Mouse (Mus musculus) hindbrain, embryonic 15.5 days (tissue): ENCODE measurements around the gene Pigo. TPM values are rescaled to one million over a fixed set of nuclear protein-coding genes. Genes with fewer than 3 reads are reported as not detected.
"Not testable (repeated sequence)": the region's sequence is repeated elsewhere in the genome, so short reads cannot be mapped to it uniquely, and the experiment has no call there.

Experiments
- ATAC-seq: fragments of 200-750 bp; cut with Nextera tagmentation; 2 replicates; pipeline ENCODE4 v1.8.0; 2017; ENCODE audit warnings: low read depth, moderate number of reproducible peaks, moderate TSS enrichment; ENCODE audit not compliant: low FRiP score
- H3K27ac ChIP-seq: fragments of 300-500 bp; sonication (generic); replicated peaks from 2 replicates; pipeline ENCODE4 v1.5.1; 2015; ENCODE audit warnings: mild to moderate bottlenecking, inconsistent platforms
- H3K27me3 ChIP-seq: fragments of 300-500 bp; sonication (generic); 2 replicates; pipeline ENCODE4 v1.6.1; 2015; ENCODE audit warnings: control low read depth, inconsistent platforms
- H3K36me3 ChIP-seq: fragments of 300-500 bp; sonication (generic); 2 replicates; pipeline ENCODE4 v1.6.1; 2015; ENCODE audit warnings: control low read depth, inconsistent platforms
- H3K4me1 ChIP-seq: fragments of 300-500 bp; sonication (generic); replicated peaks from 2 replicates; pipeline ENCODE4 v1.6.1; 2015; ENCODE audit warnings: control low read depth, inconsistent platforms
- H3K4me2 ChIP-seq: fragments of 300-500 bp; sonication (generic); 2 replicates; pipeline ENCODE4 v1.6.1; 2015; ENCODE audit warnings: moderate library complexity, mild to moderate bottlenecking, inconsistent platforms
- H3K4me3 ChIP-seq: fragments of 300-500 bp; sonication (generic); 2 replicates; pipeline ENCODE4 v1.5.1; 2015; ENCODE audit warnings: mild to moderate bottlenecking, inconsistent platforms
- H3K9ac ChIP-seq: fragments of 300-500 bp; sonication (generic); 2 replicates; pipeline ENCODE4 v1.6.1; 2015; ENCODE audit warnings: inconsistent platforms
- H3K9me3 ChIP-seq: fragments of 300-500 bp; sonication (generic); 2 replicates; pipeline ENCODE4 v1.6.1; 2016; ENCODE audit warnings: control low read depth, inconsistent platforms
- WGBS: fragments of 180-500 bp; shearing (Covaris S2); methylation state at CpG from one replicate; pipeline ENCODE4 v1.1.7; 2015; 5-methylcytosine and 5-hydroxymethylcytosine counted together
- polyA plus RNA-seq: library from polyadenylated mRNA; unstranded; fragments of >200 nt; fragmentation: Nextera tagmentation; extraction: Ambion mirVana; gene quantifications from 2 replicates; pipeline ENCODE4 v1.2.1, GENCODE M21; 2015

Pigo gene
- polyA plus RNA-seq, 1 experiment from 2014 or later, result 28.9 TPM

- WGBS, result 94% methylated on average over 4 of the region's 4 CpGs
- Histone ChIP-seq H3K9me3 (no peaks in the 10 kb centered on the region), H3K27me3 (no peaks in the 10 kb centered on the region), H3K4me1 (no peaks in the 10 kb centered on the region), H3K27ac (no peak overlapping the region), H3K4me2 (no peak overlapping the region), H3K4me3 (no peak overlapping the region), H3K36me3 (peaks cover 48% of the 10 kb centered on the region), H3K9ac (no peak overlapping the region)
- ATAC-seq, result no peak
Observed at GRCm38 (mm10) chr4:43018156-43018555, 7.5 kb downstream of the Pigo start.

DNA sequence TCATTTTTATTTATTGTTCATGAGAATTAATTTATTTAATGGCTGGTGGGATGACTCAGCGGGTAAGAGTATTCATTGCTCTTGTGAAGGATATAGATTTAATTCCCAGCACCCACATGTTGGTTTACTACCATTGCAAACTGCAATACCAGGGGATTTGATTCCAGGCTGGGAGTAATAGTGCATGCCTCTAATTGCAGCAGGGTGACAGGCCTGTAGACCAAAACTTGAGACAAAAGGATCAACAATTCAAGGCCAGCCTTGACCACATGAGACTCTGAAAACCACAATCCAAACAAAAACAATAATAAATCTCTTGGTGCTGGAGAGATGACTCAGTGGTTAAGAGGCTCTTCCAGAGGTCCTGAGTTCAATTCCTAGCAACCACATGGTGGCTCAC, 13.5 kb downstream of the Pigo start:
- Histone ChIP-seq H3K4me1 (peaks cover 15% of the 10 kb centered on the region), H3K4me3 (no peak overlapping the region), H3K36me3 (no peaks in the 10 kb centered on the region), H3K9ac (no peak overlapping the region), H3K27ac (no peak overlapping the region), H3K9me3 (no peaks in the 10 kb centered on the region), H3K27me3 (no peaks in the 10 kb centered on the region), H3K4me2 (no peak overlapping the region)
- WGBS, result 100% methylated on average over 1 of the region's 1 CpGs
- no peak for ATAC-seq

DNA sequence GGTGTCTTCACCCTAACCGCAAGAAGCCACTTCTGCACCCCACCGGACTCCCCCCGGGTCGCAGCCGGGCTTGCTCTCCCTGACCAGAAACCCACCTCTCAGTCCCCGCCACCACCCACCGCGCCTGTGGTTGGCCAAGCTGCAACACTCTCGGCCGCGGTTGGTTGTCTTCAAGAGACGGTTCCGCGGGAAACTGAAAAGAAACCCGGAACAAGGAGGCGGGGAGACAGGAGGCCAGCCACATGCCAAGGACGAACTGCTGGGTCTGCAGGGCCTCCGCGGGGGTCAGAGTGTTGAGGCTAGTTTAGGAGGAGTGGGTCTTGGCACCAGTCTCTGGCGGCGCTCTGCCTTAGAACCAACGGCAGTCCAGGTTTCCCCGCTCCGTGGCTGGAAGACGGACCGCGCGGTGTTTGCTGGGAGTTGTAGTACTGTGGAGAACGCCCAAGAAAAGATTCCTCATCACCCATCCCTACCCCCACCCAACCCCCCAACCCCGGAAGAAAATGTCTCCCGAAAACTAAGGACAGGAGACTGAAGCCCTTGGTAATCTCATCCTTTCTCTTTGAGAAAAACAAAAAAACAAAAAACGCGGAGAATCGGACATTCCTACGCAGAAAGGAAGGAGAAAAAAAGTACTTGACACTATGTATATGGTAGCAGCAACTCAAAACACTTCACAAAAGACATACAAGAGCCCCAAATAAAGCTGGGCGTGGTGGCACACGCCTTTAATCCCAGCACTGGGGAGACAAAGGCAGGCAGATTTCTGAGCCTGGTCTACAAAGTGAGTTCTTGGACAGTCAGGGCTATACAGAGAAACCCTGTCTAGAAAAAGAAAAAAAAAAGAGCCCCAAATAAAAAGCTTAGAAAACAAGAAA, 15.2 kb downstream of the Pigo start, which contains the start of gene Fancg:
TSS of gene Fancg (minus strand) at position 346 of the 878 bp plus-strand sequence.
- peak; percentile 95 for ATAC-seq
- no peaks in the 10 kb centered on the region for H3K27me3 ChIP-seq
- H3K4me3 ChIP-seq, result peak within 1 kb of the TSS; percentile 82
- H3K9me3 ChIP-seq, result no peaks in the 10 kb centered on the region
- 1% methylated on average over 37 of the region's 37 CpGs for WGBS
- H3K9ac ChIP-seq, result peak within 1 kb of the TSS; percentile 53
- peak within 1 kb of the TSS; percentile 2; the same call in 1 of the 2 replicates for H3K27ac ChIP-seq
- peak within 1 kb of the TSS; percentile 75 for H3K4me2 ChIP-seq
- peaks cover 15% of the 10 kb centered on the region for H3K4me1 ChIP-seq
- H3K36me3 ChIP-seq, result no peaks in the 10 kb centered on the region

GRCm38 (mm10) chr4:43005765-43006164, 19.9 kb downstream of the Pigo start:
- no peaks in the 10 kb centered on the region for H3K27me3 ChIP-seq
- H3K27ac ChIP-seq, result no peak overlapping the region
- H3K9me3 ChIP-seq, result no peaks in the 10 kb centered on the region
- no peak overlapping the region for H3K9ac ChIP-seq
- 66% methylated on average over 2 of the region's 2 CpGs for WGBS
- H3K4me2 ChIP-seq, result no peak overlapping the region
- no peaks in the 10 kb centered on the region for H3K36me3 ChIP-seq
- H3K4me1 ChIP-seq, result peaks cover 14% of the 10 kb centered on the region
- no peak overlapping the region for H3K4me3 ChIP-seq
- ATAC-seq, result no peak

- ATAC-seq, result no peak
- Histone ChIP-seq H3K4me3 (no peak overlapping the region), H3K9me3 (no peaks in the 10 kb centered on the region), H3K36me3 (no peaks in the 10 kb centered on the region), H3K27ac (no peak overlapping the region), H3K27me3 (no peaks in the 10 kb centered on the region), H3K9ac (no peak overlapping the region), H3K4me2 (no peak overlapping the region), H3K4me1 (peaks cover 15% of the 10 kb centered on the region)
- 92% methylated on average over 3 of the region's 3 CpGs for WGBS
Observed at GRCm38 (mm10) chr4:43004951-43005350, 20.7 kb downstream of the Pigo start.

DNA sequence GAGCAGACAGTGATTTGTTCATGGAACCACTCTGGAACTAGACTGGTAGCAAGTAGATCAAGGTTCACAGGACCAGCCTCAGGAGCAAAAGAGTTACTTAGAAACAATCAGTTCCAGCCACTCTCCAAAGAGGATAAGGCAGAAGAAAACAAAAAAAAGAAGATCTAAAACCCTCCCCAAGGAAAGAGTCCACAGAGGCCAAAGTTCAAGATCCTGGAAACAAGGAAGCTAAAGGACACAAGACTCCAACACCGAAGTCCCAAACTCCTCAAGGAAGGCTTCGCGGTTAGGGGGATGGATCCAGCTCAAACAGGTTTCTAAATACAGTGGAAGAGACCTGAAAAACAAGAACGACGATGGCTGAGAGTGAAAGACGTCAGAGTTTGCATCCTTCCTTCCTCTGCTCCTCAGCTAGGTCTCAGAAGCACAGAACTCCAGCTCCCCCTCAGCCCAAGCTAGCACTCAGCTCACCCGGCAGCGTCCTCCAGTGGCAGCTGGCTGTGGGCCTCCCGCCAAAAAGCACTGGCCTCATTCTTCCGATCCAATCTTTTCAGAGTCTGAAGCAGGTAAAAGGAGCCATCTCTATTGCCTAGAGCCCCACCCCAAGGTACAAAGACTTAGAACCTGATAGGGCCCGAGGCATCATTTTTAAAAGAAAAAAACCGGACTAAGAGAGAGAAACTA, 22.7 kb downstream of the Pigo start:
- Histone ChIP-seq H3K9me3 (no peaks in the 10 kb centered on the region), H3K27me3 (no peaks in the 10 kb centered on the region), H3K36me3 (no peaks in the 10 kb centered on the region), H3K4me1 (peaks cover 17% of the 10 kb centered on the region), H3K4me2 (no peak overlapping the region), H3K4me3 (no peak overlapping the region), H3K9ac (no peak overlapping the region), H3K27ac (no peak overlapping the region)
- no peak for ATAC-seq
- 83% methylated on average over 12 of the region's 12 CpGs for WGBS

DNA sequence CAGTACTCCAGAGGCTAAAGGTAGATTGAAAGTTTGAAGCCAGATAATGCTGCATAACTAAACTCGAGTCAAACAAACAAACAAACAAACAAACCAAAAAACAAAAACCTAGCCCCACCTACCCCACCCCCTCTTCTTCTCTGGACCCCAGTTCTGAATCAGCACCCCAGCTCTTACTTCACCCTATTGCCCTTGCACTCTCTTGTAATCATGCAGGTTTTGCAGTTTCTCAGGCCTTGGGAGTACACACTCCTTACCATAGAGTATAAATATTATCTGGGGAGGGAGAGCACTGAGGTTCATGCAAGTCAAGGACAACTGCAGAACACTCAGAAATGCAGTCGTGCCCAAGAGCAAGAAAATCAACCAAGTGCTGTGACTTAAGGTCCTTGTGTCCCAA, 24.3 kb downstream of the Pigo start:
- WGBS, result 94% methylated on average over 2 of the region's 2 CpGs
- ATAC-seq, result no peak
- no peaks in the 10 kb centered on the region for H3K9me3 ChIP-seq
- no peak overlapping the region for H3K4me2 ChIP-seq
- H3K9ac ChIP-seq, result no peak overlapping the region
- peak overlapping the region; percentile 90 for H3K27ac ChIP-seq
- H3K4me1 ChIP-seq, result peaks cover 29% of the 10 kb centered on the region
- H3K36me3 ChIP-seq, result 0 out of 2 replicates have a peak, but pooled peaks cover 1% of the 10 kb centered on the region
- no peaks in the 10 kb centered on the region for H3K27me3 ChIP-seq
- H3K4me3 ChIP-seq, result no peak overlapping the region

GRCm38 (mm10) chr4:43000141-43000986, 25.3 kb downstream of the Pigo start, which contains the start of gene Vcp:
Gene Vcp (minus strand): TSS chr4:43000507.
- peak within 1 kb of the TSS; percentile 92 for H3K4me3 ChIP-seq
- not testable (repeated sequence) for H3K27me3 ChIP-seq, H3K9me3 ChIP-seq, H3K36me3 ChIP-seq
- H3K27ac ChIP-seq, result peak within 1 kb of the TSS; percentile 99
- H3K4me1 ChIP-seq, result peaks cover 29% of the 10 kb centered on the region
- peak; percentile 99 for ATAC-seq
- under 1% methylated on average over 48 of the region's 56 CpGs for WGBS
- peak within 1 kb of the TSS; percentile 81 for H3K4me2 ChIP-seq
- H3K9ac ChIP-seq, result peak within 1 kb of the TSS; percentile 88

DNA sequence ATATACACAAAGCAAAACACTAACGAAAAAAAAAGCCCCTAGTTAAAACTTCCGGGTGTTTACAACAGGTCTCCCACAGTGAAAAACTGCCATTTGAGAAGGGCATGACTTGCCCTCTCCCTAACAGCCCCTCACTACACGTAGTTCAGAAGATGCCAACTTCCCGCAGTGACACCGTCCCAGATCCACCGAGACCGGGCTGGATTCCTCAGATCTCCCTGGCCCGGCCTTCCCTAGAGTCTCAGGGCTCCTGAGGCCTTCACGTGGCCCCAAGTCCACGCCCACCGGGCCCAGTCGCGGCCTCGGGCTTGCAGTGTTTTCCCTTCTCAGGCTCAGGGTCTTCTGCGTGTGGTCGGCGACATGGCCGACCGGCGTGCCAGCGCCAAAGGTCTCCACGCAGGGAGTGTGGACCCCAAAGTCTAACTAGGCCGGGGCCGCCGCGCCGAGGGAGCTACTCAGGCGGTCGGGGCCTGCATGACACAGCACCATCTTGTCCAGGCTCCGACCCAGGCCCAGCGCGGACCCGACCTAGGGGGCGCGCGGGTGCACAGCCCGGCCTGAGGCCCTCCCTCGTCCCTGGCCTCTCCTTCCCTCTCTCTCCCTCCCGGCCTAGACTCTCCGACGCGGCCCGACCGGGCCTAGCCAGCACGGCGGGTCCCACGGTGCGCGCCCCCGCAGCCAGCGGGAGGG, 26.0 kb downstream of the Pigo start:
- Histone ChIP-seq H3K27ac (peak overlapping the region; percentile 99), H3K36me3 (peaks cover 17% of the 10 kb centered on the region), H3K4me1 (peaks cover 29% of the 10 kb centered on the region), H3K27me3 (no peaks in the 10 kb centered on the region), H3K4me3 (peak overlapping the region; percentile 92), H3K4me2 (peak overlapping the region; percentile 81), H3K9ac (peak overlapping the region; percentile 88), H3K9me3 (no peaks in the 10 kb centered on the region)
- ATAC-seq, result peak; percentile 76
- WGBS, result under 1% methylated on average over 47 of the region's 51 CpGs

DNA sequence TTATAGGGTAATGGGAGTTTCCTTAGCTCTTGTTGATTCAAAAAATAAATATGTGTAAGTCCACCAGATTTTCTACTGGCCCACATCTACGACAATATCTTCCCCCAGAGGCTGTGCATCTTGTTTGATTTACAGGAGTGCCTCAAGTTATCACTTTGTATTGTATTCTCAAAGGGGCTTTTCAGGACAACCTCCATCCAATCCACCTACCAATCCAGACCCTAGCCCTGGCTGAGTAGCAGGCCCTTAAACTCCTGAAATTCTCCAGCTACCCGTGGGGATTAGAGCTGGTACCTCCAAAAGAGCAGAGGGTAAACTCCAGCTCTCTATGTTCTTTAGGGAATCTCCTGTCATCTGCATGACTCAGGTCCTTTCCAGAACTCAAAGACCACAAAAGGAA, 27.6 kb downstream of the Pigo start:
- WGBS, result 60% methylated on average over 2 of the region's 2 CpGs
- H3K4me3 ChIP-seq, result peak overlapping the region; percentile 92
- no peaks in the 10 kb centered on the region for H3K27me3 ChIP-seq
- no peak for ATAC-seq
- no peak overlapping the region for H3K27ac ChIP-seq
- H3K9ac ChIP-seq, result 0 out of 2 replicates have a peak overlapping the region, but pooled peaks have one; percentile 88
- no peaks in the 10 kb centered on the region for H3K9me3 ChIP-seq
- H3K36me3 ChIP-seq, result peaks cover 32% of the 10 kb centered on the region
- peaks cover 29% of the 10 kb centered on the region for H3K4me1 ChIP-seq
- H3K4me2 ChIP-seq, result peak overlapping the region; percentile 81

DNA sequence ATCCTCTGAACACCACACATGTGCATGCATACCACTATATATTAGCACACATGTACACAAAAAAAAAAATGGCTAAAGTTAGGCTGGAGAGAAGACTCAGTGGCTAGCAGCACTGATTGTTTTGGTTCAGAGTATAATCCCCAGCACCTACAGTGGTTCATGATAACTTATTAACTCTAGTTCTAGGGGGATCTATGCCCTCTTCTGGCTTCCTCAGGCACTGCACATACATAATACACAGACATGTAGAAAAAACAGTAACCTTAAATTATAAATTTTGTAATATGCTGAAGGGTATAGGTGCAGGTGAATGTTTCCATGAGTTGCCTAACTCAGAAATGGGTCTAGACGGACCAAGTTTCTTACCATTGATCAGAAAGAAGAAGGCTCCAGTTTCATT, 37.3 kb downstream of the Pigo start:
- Histone ChIP-seq H3K36me3 (peaks cover 97% of the 10 kb centered on the region), H3K27me3 (no peaks in the 10 kb centered on the region), H3K9me3 (no peaks in the 10 kb centered on the region), H3K4me1 (no peaks in the 10 kb centered on the region), H3K4me2 (no peak overlapping the region), H3K9ac (no peak overlapping the region), H3K27ac (no peak overlapping the region), H3K4me3 (no peak overlapping the region)
- no peak for ATAC-seq
- WGBS, result 83% methylated on average over 1 of the region's 1 CpGs
